Mouse (Mus musculus): ENCODE data around the gene Abtb1. TPM values are rescaled to one million over a fixed set of nuclear protein-coding genes. Genes with fewer than 3 reads are reported as not detected.

The Abtb1 gene
- 16.0 and 18.2 TPM in 2 replicates for polyA plus RNA-seq (2014; fragmentation: Nextera tagmentation; extraction: Ambion mirVana)

DNA sequence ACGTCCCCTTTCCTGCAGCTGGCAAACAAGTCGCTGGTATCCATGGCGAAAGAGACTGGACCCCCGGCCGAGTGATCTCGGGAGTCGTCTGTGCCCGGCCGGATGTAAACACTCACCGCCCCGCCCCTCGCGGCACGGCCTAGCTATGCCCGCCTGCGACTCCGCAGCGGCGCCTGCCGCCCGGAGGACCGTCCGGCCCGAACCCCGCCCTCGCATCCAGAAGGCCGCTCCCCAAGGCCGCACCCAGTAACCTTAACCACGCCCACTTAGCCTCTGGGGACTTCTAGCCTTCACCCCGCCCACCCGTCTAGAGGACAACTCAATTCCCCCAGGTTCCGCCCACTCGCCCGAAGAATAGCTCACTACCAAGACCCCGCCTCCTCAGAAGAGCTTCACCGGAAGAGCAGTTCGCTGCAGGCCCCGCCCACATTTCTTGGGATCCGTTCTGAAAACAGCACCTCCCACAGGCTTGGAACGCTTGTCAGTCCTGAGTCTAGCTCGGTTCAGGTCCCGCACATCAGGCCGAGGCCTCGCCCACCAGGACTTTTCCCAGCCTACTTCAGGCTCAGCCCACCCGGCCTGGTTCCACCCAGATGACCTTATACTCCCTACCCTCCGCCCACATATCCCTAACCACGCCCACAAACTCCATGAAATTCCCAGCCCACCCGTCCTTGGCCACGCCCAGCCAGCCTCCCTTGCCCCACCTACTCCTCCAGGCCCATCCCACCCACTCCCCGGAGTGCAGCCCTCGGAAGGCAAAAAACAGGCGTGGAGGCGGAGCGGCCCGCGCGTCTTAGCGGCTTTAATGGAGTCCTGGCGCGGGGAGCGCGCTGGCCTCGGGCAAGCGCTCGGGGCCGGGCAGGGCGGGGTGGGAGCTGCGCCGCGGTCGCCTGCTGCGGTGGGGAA is at the start of gene Abtb1:
TSS of gene Abtb1 (minus strand) at position 204 of the 909 bp plus-strand sequence.
- whole genome bisulfite sequencing (ENCODE audit: insufficient replicate concordance): under 1% methylated on average over 63 of the region's 72 CpGs
- H3K27me3 ChIP-seq (ENCODE audit: control insufficient read depth, insufficient read depth, low read length): no peaks in the 10 kb centered on the region
- peak within 1 kb of the TSS; percentile 84 for H3K4me3 ChIP-seq (ENCODE audit: low read depth, low read length)
- peak within 1 kb of the TSS; percentile 84 for H3K27ac ChIP-seq (ENCODE audit: low read depth, low read length)
- H3K9ac ChIP-seq (ENCODE audit: low read depth, low read length): peak within 1 kb of the TSS; percentile 91
- peak within 1 kb of the TSS; percentile 85 for H3K4me2 ChIP-seq
- H3K4me1 ChIP-seq (ENCODE audit: control insufficient read depth, insufficient read depth, low read length): peaks cover 12% of the 10 kb centered on the region
- H3K36me3 ChIP-seq (ENCODE audit: control insufficient read depth, insufficient read depth, low read length): no peaks in the 10 kb centered on the region
- ATAC-seq (replicated peaks; ENCODE audit: insufficient number of reproducible peaks, low FRiP score, low TSS enrichment): peak; percentile 95
- no peaks in the 10 kb centered on the region for H3K9me3 ChIP-seq (replicated peaks; ENCODE audit: control insufficient read depth, low read length)

- H3K4me3 ChIP-seq (ENCODE audit: low read depth, low read length): no peak overlapping the region
- H3K9ac ChIP-seq (ENCODE audit: low read depth, low read length): no peak overlapping the region
- H3K36me3 ChIP-seq (ENCODE audit: control insufficient read depth, insufficient read depth, low read length): peaks cover 77% of the 10 kb centered on the region
- no peak overlapping the region for H3K27ac ChIP-seq (ENCODE audit: low read depth, low read length)
- no peak overlapping the region for H3K4me2 ChIP-seq
- H3K4me1 ChIP-seq (ENCODE audit: control insufficient read depth, insufficient read depth, low read length): peaks cover 2% of the 10 kb centered on the region; the same call in 1 of the 2 replicates
- 84% methylated on average over 7 of the region's 7 CpGs for WGBS (ENCODE audit: insufficient replicate concordance)
- ATAC-seq (replicated peaks; ENCODE audit: insufficient number of reproducible peaks, low FRiP score, low TSS enrichment): no peak
- H3K9me3 ChIP-seq (replicated peaks; ENCODE audit: control insufficient read depth, low read length): no peaks in the 10 kb centered on the region
- H3K27me3 ChIP-seq (ENCODE audit: control insufficient read depth, insufficient read depth, low read length): no peaks in the 10 kb centered on the region
These were observed 49.0 kb upstream of the Abtb1 start for GRCm38 (mm10) chr6:88890832-88891231.

DNA sequence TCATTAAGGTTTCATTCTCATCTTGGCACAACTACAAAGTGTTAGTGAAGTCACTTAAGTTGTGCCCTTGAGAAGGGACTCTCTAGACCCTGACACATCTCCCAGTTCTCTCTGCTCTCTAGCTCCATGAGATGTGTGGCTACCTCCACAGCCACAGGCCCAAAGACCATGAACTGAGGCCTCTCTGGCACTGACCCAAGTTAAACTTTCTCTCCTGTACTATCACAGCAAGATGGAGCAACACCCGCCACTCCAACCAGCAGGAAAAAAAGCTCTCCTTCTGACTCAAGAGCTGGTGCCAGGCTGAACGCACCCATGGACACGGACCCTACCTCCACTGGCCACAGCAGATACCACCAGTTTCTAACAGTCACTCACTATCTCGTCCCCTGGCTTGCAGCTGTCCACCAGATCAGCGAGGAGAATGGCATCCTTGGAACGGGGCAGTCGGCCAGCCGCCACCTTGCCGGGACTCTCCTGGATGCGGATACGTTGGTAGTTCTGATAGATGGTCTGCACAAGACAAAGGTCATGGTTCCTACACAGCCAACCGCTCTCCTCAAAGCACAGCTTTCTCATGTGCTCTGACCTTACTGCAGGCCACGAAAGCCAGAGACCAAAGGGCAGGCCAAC is 47.7 kb upstream of the Abtb1 start:
- H3K27me3 ChIP-seq (ENCODE audit: control insufficient read depth, insufficient read depth, low read length): no peaks in the 10 kb centered on the region
- H3K36me3 ChIP-seq (ENCODE audit: control insufficient read depth, insufficient read depth, low read length): peaks cover 76% of the 10 kb centered on the region
- no peaks in the 10 kb centered on the region for H3K9me3 ChIP-seq (replicated peaks; ENCODE audit: control insufficient read depth, low read length)
- 87% methylated on average over 13 of the region's 13 CpGs for WGBS (ENCODE audit: insufficient replicate concordance)
- H3K4me2 ChIP-seq: no peak overlapping the region
- no peaks in the 10 kb centered on the region for H3K4me1 ChIP-seq (ENCODE audit: control insufficient read depth, insufficient read depth, low read length)
- H3K27ac ChIP-seq (ENCODE audit: low read depth, low read length): no peak overlapping the region
- ATAC-seq (replicated peaks; ENCODE audit: insufficient number of reproducible peaks, low FRiP score, low TSS enrichment): no peak
- H3K9ac ChIP-seq (ENCODE audit: low read depth, low read length): no peak overlapping the region
- H3K4me3 ChIP-seq (ENCODE audit: low read depth, low read length): no peak overlapping the region

- no peak overlapping the region for H3K4me2 ChIP-seq
- no peak overlapping the region for H3K9ac ChIP-seq (ENCODE audit: low read depth, low read length)
- no peak overlapping the region for H3K27ac ChIP-seq (ENCODE audit: low read depth, low read length)
- no peaks in the 10 kb centered on the region for H3K9me3 ChIP-seq (replicated peaks; ENCODE audit: control insufficient read depth, low read length)
- no peak overlapping the region for H3K4me3 ChIP-seq (ENCODE audit: low read depth, low read length)
- peaks cover 58% of the 10 kb centered on the region for H3K36me3 ChIP-seq (ENCODE audit: control insufficient read depth, insufficient read depth, low read length)
- H3K27me3 ChIP-seq (ENCODE audit: control insufficient read depth, insufficient read depth, low read length): no peaks in the 10 kb centered on the region
- WGBS (ENCODE audit: insufficient replicate concordance): 94% methylated on average over 2 of the region's 2 CpGs
- no peak for ATAC-seq (replicated peaks; ENCODE audit: insufficient number of reproducible peaks, low FRiP score, low TSS enrichment)
- H3K4me1 ChIP-seq (ENCODE audit: control insufficient read depth, insufficient read depth, low read length): no peaks in the 10 kb centered on the region
These were observed 44.7 kb upstream of the Abtb1 start for GRCm38 (mm10) chr6:88886417-88886967.

GRCm38 (mm10) chr6:88885644-88886416 is 44.0 kb upstream of the Abtb1 start:
- peaks cover 51% of the 10 kb centered on the region for H3K36me3 ChIP-seq (ENCODE audit: control insufficient read depth, insufficient read depth, low read length)
- H3K4me2 ChIP-seq: no peak overlapping the region
- H3K4me3 ChIP-seq (ENCODE audit: low read depth, low read length): no peak overlapping the region
- H3K9me3 ChIP-seq (replicated peaks; ENCODE audit: control insufficient read depth, low read length): no peaks in the 10 kb centered on the region
- no peak overlapping the region for H3K27ac ChIP-seq (ENCODE audit: low read depth, low read length)
- no peaks in the 10 kb centered on the region for H3K27me3 ChIP-seq (ENCODE audit: control insufficient read depth, insufficient read depth, low read length)
- H3K4me1 ChIP-seq (ENCODE audit: control insufficient read depth, insufficient read depth, low read length): no peaks in the 10 kb centered on the region
- H3K9ac ChIP-seq (ENCODE audit: low read depth, low read length): no peak overlapping the region
- no peak for ATAC-seq (replicated peaks; ENCODE audit: insufficient number of reproducible peaks, low FRiP score, low TSS enrichment)
- WGBS (ENCODE audit: insufficient replicate concordance): 95% methylated on average over 12 of the region's 12 CpGs

DNA sequence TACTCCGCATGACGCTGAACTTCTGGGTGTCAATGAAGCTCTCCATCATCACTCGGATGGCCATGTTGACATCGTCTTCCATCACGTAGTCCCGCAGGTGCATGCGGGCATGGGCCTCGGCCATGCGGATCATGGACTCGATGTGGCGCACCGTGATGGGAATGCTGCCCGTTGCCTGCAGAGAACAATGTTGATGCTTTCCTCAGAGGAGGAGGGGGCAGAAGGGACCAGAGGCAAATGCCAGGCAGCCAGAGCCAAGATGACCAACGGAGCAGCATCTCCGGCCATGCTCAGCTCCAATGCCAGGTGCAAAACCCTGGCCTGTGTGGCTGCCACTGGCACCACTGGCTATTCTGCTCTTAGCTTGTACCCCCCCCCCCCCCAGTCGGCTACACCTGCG is 42.9 kb upstream of the Abtb1 start:
- Histone ChIP-seq H3K4me1 (ENCODE audit: control insufficient read depth, insufficient read depth, low read length) (no peaks in the 10 kb centered on the region), H3K27me3 (ENCODE audit: control insufficient read depth, insufficient read depth, low read length) (no peaks in the 10 kb centered on the region), H3K9me3 (replicated peaks; ENCODE audit: control insufficient read depth, low read length) (no peaks in the 10 kb centered on the region), H3K27ac (ENCODE audit: low read depth, low read length) (no peak overlapping the region), H3K9ac (ENCODE audit: low read depth, low read length) (no peak overlapping the region), H3K4me2 (no peak overlapping the region), H3K4me3 (ENCODE audit: low read depth, low read length) (no peak overlapping the region), H3K36me3 (ENCODE audit: control insufficient read depth, insufficient read depth, low read length) (peaks cover 41% of the 10 kb centered on the region)
- no peak for ATAC-seq (replicated peaks; ENCODE audit: insufficient number of reproducible peaks, low FRiP score, low TSS enrichment)
- WGBS (ENCODE audit: insufficient replicate concordance): 92% methylated on average over 17 of the region's 17 CpGs

- no peak overlapping the region for H3K4me2 ChIP-seq
- H3K9ac ChIP-seq (ENCODE audit: low read depth, low read length): no peak overlapping the region
- H3K4me3 ChIP-seq (ENCODE audit: low read depth, low read length): no peak overlapping the region
- H3K36me3 ChIP-seq (ENCODE audit: control insufficient read depth, insufficient read depth, low read length): peaks cover 41% of the 10 kb centered on the region
- H3K4me1 ChIP-seq (ENCODE audit: control insufficient read depth, insufficient read depth, low read length): no peaks in the 10 kb centered on the region
- WGBS (ENCODE audit: insufficient replicate concordance): 85% methylated on average over 10 of the region's 10 CpGs
- no peak for ATAC-seq (replicated peaks; ENCODE audit: insufficient number of reproducible peaks, low FRiP score, low TSS enrichment)
- H3K27ac ChIP-seq (ENCODE audit: low read depth, low read length): no peak overlapping the region
- H3K9me3 ChIP-seq (replicated peaks; ENCODE audit: control insufficient read depth, low read length): no peaks in the 10 kb centered on the region
- H3K27me3 ChIP-seq (ENCODE audit: control insufficient read depth, insufficient read depth, low read length): no peaks in the 10 kb centered on the region
These were observed 42.4 kb upstream of the Abtb1 start for GRCm38 (mm10) chr6:88884195-88884594.

GRCm38 (mm10) chr6:88881334-88881733 is 39.5 kb upstream of the Abtb1 start:
- WGBS (ENCODE audit: insufficient replicate concordance): 86% methylated on average over 7 of the region's 7 CpGs
- Histone ChIP-seq H3K9me3 (replicated peaks; ENCODE audit: control insufficient read depth, low read length) (no peaks in the 10 kb centered on the region), H3K4me1 (ENCODE audit: control insufficient read depth, insufficient read depth, low read length) (no peaks in the 10 kb centered on the region), H3K9ac (ENCODE audit: low read depth, low read length) (no peak overlapping the region), H3K4me3 (ENCODE audit: low read depth, low read length) (no peak overlapping the region), H3K27ac (ENCODE audit: low read depth, low read length) (no peak overlapping the region), H3K36me3 (ENCODE audit: control insufficient read depth, insufficient read depth, low read length) (peaks cover 18% of the 10 kb centered on the region), H3K4me2 (no peak overlapping the region), H3K27me3 (ENCODE audit: control insufficient read depth, insufficient read depth, low read length) (no peaks in the 10 kb centered on the region)
- no peak for ATAC-seq (replicated peaks; ENCODE audit: insufficient number of reproducible peaks, low FRiP score, low TSS enrichment)
